Comparison of ENCODE assay signal across 23 mouse cellular contexts in genomic region chr2:59271835-59272234, GRCm38 (mm10).
A peak's percentile ranks its signal among the peaks of the same experiment; 100 is the strongest.
DNase-seq lines count a peak whose midpoint lies in the region; ATAC-seq and TF ChIP-seq lines count a peak whose summit lies in the region.
"Had no signal": no experiment of that assay in that cellular context is flagged by ENCODE, and none has a peak within 500 bp of the region (broad histone marks: within the 10 kb centered on the region; RNA-seq: fewer than 3 reads in every experiment).

No protein-coding gene starts in this region.

- H3K4me1 ChIP-seq in heart, embryonic 10.5 days = peaks cover 11% of the 10 kb centered on the region
- H3K4me1 ChIP-seq in heart, postnatal 0 days (ENCODE audit: control insufficient read depth, insufficient read depth) = peaks cover 36% of the 10 kb centered on the region
- no peaks in the 10 kb centered on the region for H3K4me1 ChIP-seq in midbrain, embryonic 15.5 days
- no peaks in the 10 kb centered on the region for H3K4me1 ChIP-seq in midbrain, embryonic 11.5 days (ENCODE audit: control insufficient read depth, insufficient read depth, low read length)
- H3K4me1 ChIP-seq: embryonic facial prominence, embryonic 15.5 days; neural tube, embryonic 15.5 days had no signal

- no peak for TF ChIP-seq CTCF in heart, postnatal 0 days (IDR thresholded peaks at IDR 0.05; ENCODE audit: low read depth)

- intact Hi-C loops in heart, postnatal 10 days (cut with DNase I) = no loop called here

- ATAC-seq in heart, postnatal 0 days (ENCODE audit: insufficient read depth, low read depth) = no peak
- ATAC-seq in midbrain, embryonic 15.5 days (replicated peaks) = 0 out of 2 replicates have a peak, but pooled peaks have one; percentile 6
- ATAC-seq in midbrain, embryonic 11.5 days (ENCODE audit: low FRiP score) = no peak
- ATAC-seq: activated CD4-positive, CD25-positive, alpha-beta regulatory T cell, adult 4 months; forebrain, embryonic 14.5 days; intestine, embryonic 16.5 days had no signal

- no peak overlapping the region for H3K4me3 ChIP-seq in heart, embryonic 10.5 days
- no peak overlapping the region for H3K4me3 ChIP-seq in heart, postnatal 0 days (ENCODE audit: low read depth, low read length)
- H3K4me3 ChIP-seq in midbrain, embryonic 15.5 days = no peak overlapping the region
- no peak overlapping the region for H3K4me3 ChIP-seq in midbrain, embryonic 11.5 days (ENCODE audit: low read depth, low read length)
- H3K4me3 ChIP-seq: embryonic facial prominence, embryonic 15.5 days; neural tube, embryonic 15.5 days had no signal

- H3K9me3 ChIP-seq in heart, embryonic 10.5 days = no peaks in the 10 kb centered on the region
- no peaks in the 10 kb centered on the region for H3K9me3 ChIP-seq in heart, postnatal 0 days (replicated peaks; ENCODE audit: control insufficient read depth, low read length)
- H3K9me3 ChIP-seq in midbrain, embryonic 15.5 days = no peaks in the 10 kb centered on the region
- no peaks in the 10 kb centered on the region for H3K9me3 ChIP-seq in midbrain, embryonic 11.5 days (ENCODE audit: control insufficient read depth, low read length)
- H3K9me3 ChIP-seq: embryonic facial prominence, embryonic 15.5 days; neural tube, embryonic 15.5 days had no signal

- peaks cover 4% of the 10 kb centered on the region; the same call in 1 of the 2 replicates for H3K36me3 ChIP-seq in heart, embryonic 10.5 days
- 0 out of 2 replicates have a peak, but pooled peaks cover 5% of the 10 kb centered on the region for H3K36me3 ChIP-seq in heart, postnatal 0 days (replicated peaks; ENCODE audit: control insufficient read depth, insufficient read depth, low read length)
- no peaks in the 10 kb centered on the region for H3K36me3 ChIP-seq in midbrain, embryonic 15.5 days (replicated peaks)
- H3K36me3 ChIP-seq in midbrain, embryonic 11.5 days (ENCODE audit: control insufficient read depth, insufficient read depth, low read length) = no peaks in the 10 kb centered on the region
- H3K36me3 ChIP-seq: embryonic facial prominence, embryonic 15.5 days; neural tube, embryonic 15.5 days had no signal

- H3K4me2 ChIP-seq in heart, postnatal 0 days (ENCODE audit: low read depth, low read length) = 0 out of 2 replicates have a peak overlapping the region, but pooled peaks have one; percentile 21
- no peak overlapping the region for H3K4me2 ChIP-seq in midbrain, embryonic 15.5 days
- H3K4me2 ChIP-seq in midbrain, embryonic 11.5 days = no peak overlapping the region
- H3K4me2 ChIP-seq: embryonic facial prominence, embryonic 15.5 days; hindbrain, embryonic 14.5 days; neural tube, embryonic 15.5 days had no signal

- H3K27me3 ChIP-seq in heart, embryonic 10.5 days (ENCODE audit: insufficient read depth, poor library complexity, severe bottlenecking) = no peaks in the 10 kb centered on the region
- H3K27me3 ChIP-seq in heart, postnatal 0 days (ENCODE audit: control insufficient read depth, insufficient read depth, low read length) = no peaks in the 10 kb centered on the region
- no peaks in the 10 kb centered on the region for H3K27me3 ChIP-seq in midbrain, embryonic 15.5 days (replicated peaks)
- H3K27me3 ChIP-seq in midbrain, embryonic 11.5 days (ENCODE audit: control insufficient read depth, insufficient read depth, low read length) = no peaks in the 10 kb centered on the region
- H3K27me3 ChIP-seq: embryonic facial prominence, embryonic 15.5 days; neural tube, embryonic 15.5 days had no signal

- 92% methylated on average over 8 of the region's 8 CpGs for WGBS in heart, embryonic 10.5 days
- WGBS in heart, postnatal 0 days = 66% methylated on average over 8 of the region's 8 CpGs
- WGBS in midbrain, embryonic 15.5 days = 84% methylated on average over 8 of the region's 8 CpGs
- 93% methylated on average over 8 of the region's 8 CpGs for WGBS in midbrain, embryonic 11.5 days

- peak; percentile 26 to 32 for DNase-seq in cerebellum, adult 18-20 months
- DNase-seq in cerebellum, adult 11-12 months = no peak
- peak; percentile 50 for DNase-seq in heart, embryonic 10.5 days (ENCODE audit: low spot score)
- no peak for DNase-seq in heart, postnatal 10 days
- no peak for DNase-seq in heart, postnatal 0 days (ENCODE audit: low spot score)
- no peak for DNase-seq in heart, adult 18-20 months
- DNase-seq in midbrain, embryonic 11.5 days (ENCODE audit: low spot score, missing footprints) = no peak
- DNase-seq: adrenal gland, adult 8-10 months; gastrocnemius, postnatal 10 days; heart, adult 11 months; kidney, adult 9 months; kidney, postnatal 14 days; layer of hippocampus, postnatal 36 days; lung, postnatal 4 days; spleen, adult 18-20 months; thymus, postnatal 14 days had no signal

- no peak overlapping the region for H3K9ac ChIP-seq in heart, postnatal 0 days (replicated peaks; ENCODE audit: low read depth, low read length)
- H3K9ac ChIP-seq in midbrain, embryonic 15.5 days = no peak overlapping the region
- no peak overlapping the region for H3K9ac ChIP-seq in midbrain, embryonic 11.5 days (ENCODE audit: low read length)
- H3K9ac ChIP-seq: embryonic facial prominence, embryonic 15.5 days; hindbrain, embryonic 14.5 days; neural tube, embryonic 15.5 days had no signal

- H3K27ac ChIP-seq in heart, embryonic 10.5 days = no peak overlapping the region
- H3K27ac ChIP-seq in heart, postnatal 0 days (ENCODE audit: low read depth) = peak overlapping the region; percentile 63
- no peak overlapping the region for H3K27ac ChIP-seq in midbrain, embryonic 15.5 days
- H3K27ac ChIP-seq in midbrain, embryonic 11.5 days (ENCODE audit: low read depth, low read length) = no peak overlapping the region
- H3K27ac ChIP-seq: embryonic facial prominence, embryonic 15.5 days; hindbrain, embryonic 14.5 days; neural tube, embryonic 15.5 days had no signal

- no peak for TF ChIP-seq EP300 in heart, postnatal 0 days (IDR thresholded peaks at IDR 0.05; ENCODE audit: low read depth)

Comparison
In these comparisons a context has a peak if more than half of its experiments do, and no peak if none do; other contexts are left out.
1. DNase-seq: peak in cerebellum, adult 18-20 months (2 of 2) and heart, embryonic 10.5 days (single experiment); none in cerebellum, adult 11-12 months (single experiment), heart, postnatal 10 days (0 of 2), heart, postnatal 0 days (single experiment), heart, adult 18-20 months (0 of 2) and midbrain, embryonic 11.5 days (single experiment).